Mouse (Mus musculus): ENCODE measurements around the gene Gm49380.

Gene Gm49380

GRCm38 (mm10) chr9:44074395-44075275 lies 38.7 kb downstream of the Gm49380 start:
- DNase-seq = no peak

- no peak for DNase-seq
These were observed 40.2 kb downstream of the Gm49380 start for GRCm38 (mm10) chr9:44073115-44073514.

- DNase-seq = no peak
These were observed 40.7 kb downstream of the Gm49380 start for GRCm38 (mm10) chr9:44072599-44072915.

- DNase-seq = no peak
These were observed 41.2 kb downstream of the Gm49380 start for GRCm38 (mm10) chr9:44071914-44072598.

- DNase-seq = no peak
These were observed 42.5 kb downstream of the Gm49380 start for GRCm38 (mm10) chr9:44070844-44071231.

- no peak for DNase-seq
These were observed 43.0 kb downstream of the Gm49380 start for GRCm38 (mm10) chr9:44070113-44070843.

GRCm38 (mm10) chr9:44069252-44069651 lies 44.0 kb downstream of the Gm49380 start:
- no peak for DNase-seq

- DNase-seq = no peak
These were observed 45.4 kb downstream of the Gm49380 start for GRCm38 (mm10) chr9:44067960-44068330.

GRCm38 (mm10) chr9:44067241-44067959 lies 45.9 kb downstream of the Gm49380 start:
- DNase-seq = no peak

GRCm38 (mm10) chr9:44066785-44067225 lies 46.5 kb downstream of the Gm49380 start, which contains the start of gene Usp2:
Gene Usp2, plus strand, starts transcription at chr9:44067021.
- DNase-seq = peak; percentile 99

- DNase-seq = no peak
These were observed 48.1 kb downstream of the Gm49380 start for GRCm38 (mm10) chr9:44065177-44065576.

GRCm38 (mm10) chr9:44058606-44059005 lies 54.7 kb downstream of the Gm49380 start:
- no peak for DNase-seq

GRCm38 (mm10) chr9:44053936-44054335 lies 59.4 kb downstream of the Gm49380 start:
- no peak for DNase-seq

- no peak for DNase-seq
These were observed 60.4 kb downstream of the Gm49380 start for GRCm38 (mm10) chr9:44052855-44053254.

GRCm38 (mm10) chr9:44049381-44050165 lies 63.7 kb downstream of the Gm49380 start:
- no peak for DNase-seq

GRCm38 (mm10) chr9:44048541-44049380 lies 64.5 kb downstream of the Gm49380 start:
- no peak for DNase-seq

GRCm38 (mm10) chr9:44047571-44048490 lies 65.5 kb downstream of the Gm49380 start:
- no peak for DNase-seq

GRCm38 (mm10) chr9:44047071-44047470 lies 66.2 kb downstream of the Gm49380 start:
- DNase-seq = no peak

GRCm38 (mm10) chr9:44046426-44046825 lies 66.9 kb downstream of the Gm49380 start:
- DNase-seq = no peak

- DNase-seq = no peak
These were observed 67.4 kb downstream of the Gm49380 start for GRCm38 (mm10) chr9:44045884-44046272.

All from kidney, postnatal 14 days (tissue).